Mouse (Mus musculus): ENCODE data around the gene Rorb. TPM values are rescaled to one million over a fixed set of nuclear protein-coding genes. Genes with fewer than 3 reads are reported as not detected.

Gene Rorb
- polyA plus RNA-seq, 1 experiment from 2014 or later = 0.01 TPM

DNA sequence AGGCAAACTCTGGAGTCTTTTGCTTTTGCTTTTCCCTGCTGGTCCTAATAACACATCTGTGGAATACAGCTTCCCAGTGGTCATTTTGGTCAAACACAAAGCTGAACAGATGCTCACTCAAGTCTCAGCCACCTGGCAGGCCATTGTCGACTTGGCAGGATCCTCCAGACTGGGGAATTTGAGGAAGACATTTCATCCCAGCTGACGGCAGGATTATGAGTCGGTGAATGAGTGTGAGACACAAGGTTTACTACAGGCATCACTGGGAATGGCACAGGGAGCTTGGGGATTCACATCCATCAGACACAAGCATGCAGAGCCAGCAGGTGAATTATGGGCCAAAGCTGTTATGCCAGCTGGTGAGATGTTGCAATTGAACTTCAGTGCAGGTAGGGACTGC lies 201.4 kb downstream of the Rorb start:
- no peak for ATAC-seq
- Histone ChIP-seq H3K4me3 (no peak overlapping the region), H3K9ac (no peak overlapping the region), H3K27me3 (replicated peaks) (no peaks in the 10 kb centered on the region), H3K9me3 (replicated peaks) (no peaks in the 10 kb centered on the region), H3K4me2 (no peak overlapping the region), H3K36me3 (no peaks in the 10 kb centered on the region), H3K27ac (no peak overlapping the region), H3K4me1 (no peaks in the 10 kb centered on the region)
- 69% methylated on average over 3 of the region's 3 CpGs for WGBS (ENCODE audit: insufficient replicate concordance)

DNA sequence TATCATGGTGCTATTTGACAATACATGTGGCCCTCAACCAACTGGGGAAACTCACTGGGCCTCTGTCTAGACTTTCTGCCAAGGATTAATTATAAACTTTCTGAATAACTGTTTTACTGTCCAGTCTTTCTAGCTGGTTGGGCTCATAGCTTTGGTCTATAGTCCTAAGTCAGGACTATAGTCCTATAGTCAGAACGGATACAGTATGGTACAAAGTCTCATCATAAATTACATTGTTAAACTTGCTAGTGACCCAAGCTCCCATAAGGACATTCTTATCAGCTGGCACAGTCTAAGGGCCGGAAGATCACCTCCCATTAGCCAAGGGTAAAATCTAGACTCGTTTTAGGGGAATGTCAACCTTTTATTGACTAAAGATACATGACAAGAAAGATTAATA lies 205.5 kb downstream of the Rorb start:
- Histone ChIP-seq H3K4me2 (no peak overlapping the region), H3K4me3 (no peak overlapping the region), H3K27me3 (replicated peaks) (no peaks in the 10 kb centered on the region), H3K27ac (no peak overlapping the region), H3K4me1 (no peaks in the 10 kb centered on the region), H3K9me3 (replicated peaks) (no peaks in the 10 kb centered on the region), H3K9ac (no peak overlapping the region), H3K36me3 (no peaks in the 10 kb centered on the region)
- 44% methylated on average over 3 of the region's 3 CpGs for WGBS (ENCODE audit: insufficient replicate concordance)
- no peak for ATAC-seq

DNA sequence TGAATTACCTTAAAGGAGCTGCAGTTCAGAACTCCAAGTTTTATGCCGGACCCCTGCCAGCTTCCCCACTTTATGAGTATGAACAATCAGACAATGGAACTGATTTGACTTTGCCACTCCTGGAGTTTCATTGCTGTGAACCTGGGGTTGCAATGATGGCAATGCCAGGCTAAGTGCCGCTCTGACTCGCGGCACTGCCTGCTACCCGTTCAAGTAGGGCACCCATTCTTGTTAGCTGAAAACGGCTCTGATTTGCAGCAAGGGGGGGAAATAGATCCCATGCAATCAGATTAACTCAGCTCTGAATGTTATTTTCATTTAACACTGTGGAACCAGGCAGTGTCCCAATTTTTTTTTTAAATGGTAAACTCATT lies 208.3 kb downstream of the Rorb start:
- H3K4me2 ChIP-seq = no peak overlapping the region

GRCm38 (mm10) chr19:18902041-18902693 lies 208.8 kb downstream of the Rorb start:
- H3K9me3 ChIP-seq (replicated peaks) = no peaks in the 10 kb centered on the region
- 81% methylated on average over 15 of the region's 15 CpGs for WGBS (ENCODE audit: insufficient replicate concordance)
- H3K27ac ChIP-seq = no peak overlapping the region
- H3K4me3 ChIP-seq = no peak overlapping the region
- H3K4me2 ChIP-seq = no peak overlapping the region
- H3K36me3 ChIP-seq = no peaks in the 10 kb centered on the region
- H3K27me3 ChIP-seq (replicated peaks) = no peaks in the 10 kb centered on the region
- no peak overlapping the region for H3K9ac ChIP-seq
- no peak for ATAC-seq
- H3K4me1 ChIP-seq = no peaks in the 10 kb centered on the region

More for the DNA sequence above, 208.3 kb downstream of the Rorb start:
- H3K27me3 ChIP-seq (replicated peaks) = no peaks in the 10 kb centered on the region
- no peaks in the 10 kb centered on the region for H3K4me1 ChIP-seq
- 77% methylated on average over 6 of the region's 6 CpGs for WGBS (ENCODE audit: insufficient replicate concordance)
- ATAC-seq = no peak
- no peak overlapping the region for H3K9ac ChIP-seq
- no peak overlapping the region for H3K4me3 ChIP-seq
- no peaks in the 10 kb centered on the region for H3K36me3 ChIP-seq
- no peaks in the 10 kb centered on the region for H3K9me3 ChIP-seq (replicated peaks)
- no peak overlapping the region for H3K27ac ChIP-seq

- no peak for ATAC-seq
- H3K9ac ChIP-seq = no peak overlapping the region
- H3K27me3 ChIP-seq (replicated peaks) = no peaks in the 10 kb centered on the region
- H3K27ac ChIP-seq = no peak overlapping the region
- no peaks in the 10 kb centered on the region for H3K4me1 ChIP-seq
- H3K4me2 ChIP-seq = no peak overlapping the region
- no peaks in the 10 kb centered on the region for H3K9me3 ChIP-seq (replicated peaks)
- no peaks in the 10 kb centered on the region for H3K36me3 ChIP-seq
- H3K4me3 ChIP-seq = no peak overlapping the region
These were observed 212.8 kb downstream of the Rorb start for GRCm38 (mm10) chr19:18898238-18898637.

DNA sequence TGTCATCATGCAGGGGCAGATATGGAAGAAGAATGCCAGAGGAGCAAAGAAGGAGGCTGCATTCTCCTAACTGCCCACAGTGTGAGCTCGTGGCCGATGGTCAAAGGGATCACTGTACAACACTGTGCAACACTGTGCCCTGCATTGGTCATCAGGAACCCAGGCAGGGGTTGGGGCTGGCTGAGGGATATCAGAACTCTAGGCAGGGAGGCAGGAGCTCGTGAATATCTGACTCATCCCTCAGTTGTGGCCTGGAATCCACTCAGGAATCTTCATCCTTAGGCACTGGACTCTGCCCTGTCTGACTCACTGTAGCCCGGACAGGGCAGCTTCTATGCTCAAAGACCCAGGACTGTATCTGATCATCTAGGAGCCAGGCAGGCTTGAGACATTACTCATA lies 220.8 kb downstream of the Rorb start:
- Histone ChIP-seq H3K36me3 (no peaks in the 10 kb centered on the region), H3K4me3 (no peak overlapping the region), H3K9ac (no peak overlapping the region), H3K4me2 (no peak overlapping the region), H3K27ac (no peak overlapping the region), H3K9me3 (replicated peaks) (no peaks in the 10 kb centered on the region), H3K4me1 (no peaks in the 10 kb centered on the region), H3K27me3 (replicated peaks) (no peaks in the 10 kb centered on the region; the same call in 1 of the 2 replicates)
- ATAC-seq = no peak
- WGBS (ENCODE audit: insufficient replicate concordance) = 50% methylated on average over 4 of the region's 4 CpGs

DNA sequence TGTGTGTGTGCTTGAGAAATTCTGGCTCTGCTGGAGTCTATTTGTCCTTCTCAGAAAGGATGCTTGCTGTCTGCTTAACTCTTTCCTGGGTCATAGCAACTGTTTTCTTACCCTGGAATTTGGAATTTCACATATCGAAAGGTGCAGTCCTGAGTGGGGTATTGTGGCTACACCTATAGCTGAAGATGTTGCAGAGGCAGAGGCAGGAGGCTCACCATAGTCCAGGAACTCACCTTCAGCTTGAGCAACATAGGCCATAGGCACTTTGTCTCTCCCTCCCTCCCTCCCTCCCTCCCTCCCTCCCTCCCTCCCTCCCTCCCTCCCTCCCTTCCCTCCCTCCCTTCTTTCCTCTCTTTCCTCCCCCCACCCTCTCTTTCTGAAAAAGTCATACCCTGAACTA lies 221.4 kb downstream of the Rorb start:
- WGBS (ENCODE audit: insufficient replicate concordance) = 65% methylated on average over 1 of the region's 1 CpGs

DNA sequence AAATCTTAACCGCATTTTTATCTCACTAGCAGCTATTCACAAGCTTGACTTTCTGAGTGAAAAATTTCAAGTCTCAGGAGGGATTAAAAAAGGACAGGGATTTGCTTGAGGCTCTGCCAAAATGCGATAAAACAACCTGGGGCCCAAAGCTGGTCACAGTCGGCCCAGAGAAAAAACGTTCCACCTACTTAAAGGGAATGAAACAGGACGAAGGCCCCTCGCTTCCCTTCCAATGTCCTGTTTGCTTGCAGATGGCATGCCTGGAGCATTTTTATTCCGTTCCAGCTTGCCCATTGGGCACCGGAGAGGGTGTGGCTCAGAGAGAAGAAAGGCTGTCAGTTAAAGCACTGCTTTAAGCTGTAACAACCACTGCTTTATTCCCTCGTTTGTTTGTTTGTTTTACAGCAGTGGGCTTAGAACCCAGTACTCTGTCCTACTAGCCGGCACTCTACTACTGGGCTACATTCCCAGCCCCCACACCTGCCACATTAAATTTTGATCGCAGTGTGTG lies 221.8 kb downstream of the Rorb start:
- H3K4me3 ChIP-seq = no peak overlapping the region
- H3K27me3 ChIP-seq (replicated peaks) = no peaks in the 10 kb centered on the region; the same call in 1 of the 2 replicates
- H3K9ac ChIP-seq = no peak overlapping the region
- WGBS (ENCODE audit: insufficient replicate concordance) = 26% methylated on average over 11 of the region's 11 CpGs
- no peak overlapping the region for H3K4me2 ChIP-seq
- no peak overlapping the region for H3K27ac ChIP-seq
- H3K4me1 ChIP-seq = no peaks in the 10 kb centered on the region
- H3K9me3 ChIP-seq (replicated peaks) = no peaks in the 10 kb centered on the region
- no peak for ATAC-seq
- H3K36me3 ChIP-seq = no peaks in the 10 kb centered on the region

More for the DNA sequence above, 221.4 kb downstream of the Rorb start:
- no peaks in the 10 kb centered on the region for H3K9me3 ChIP-seq (replicated peaks)
- ATAC-seq = no peak
- H3K9ac ChIP-seq = no peak overlapping the region
- H3K36me3 ChIP-seq = no peaks in the 10 kb centered on the region
- H3K4me1 ChIP-seq = no peaks in the 10 kb centered on the region
- no peaks in the 10 kb centered on the region; the same call in 1 of the 2 replicates for H3K27me3 ChIP-seq (replicated peaks)
- no peak overlapping the region for H3K4me2 ChIP-seq
- no peak overlapping the region for H3K27ac ChIP-seq
- H3K4me3 ChIP-seq = no peak overlapping the region

DNA sequence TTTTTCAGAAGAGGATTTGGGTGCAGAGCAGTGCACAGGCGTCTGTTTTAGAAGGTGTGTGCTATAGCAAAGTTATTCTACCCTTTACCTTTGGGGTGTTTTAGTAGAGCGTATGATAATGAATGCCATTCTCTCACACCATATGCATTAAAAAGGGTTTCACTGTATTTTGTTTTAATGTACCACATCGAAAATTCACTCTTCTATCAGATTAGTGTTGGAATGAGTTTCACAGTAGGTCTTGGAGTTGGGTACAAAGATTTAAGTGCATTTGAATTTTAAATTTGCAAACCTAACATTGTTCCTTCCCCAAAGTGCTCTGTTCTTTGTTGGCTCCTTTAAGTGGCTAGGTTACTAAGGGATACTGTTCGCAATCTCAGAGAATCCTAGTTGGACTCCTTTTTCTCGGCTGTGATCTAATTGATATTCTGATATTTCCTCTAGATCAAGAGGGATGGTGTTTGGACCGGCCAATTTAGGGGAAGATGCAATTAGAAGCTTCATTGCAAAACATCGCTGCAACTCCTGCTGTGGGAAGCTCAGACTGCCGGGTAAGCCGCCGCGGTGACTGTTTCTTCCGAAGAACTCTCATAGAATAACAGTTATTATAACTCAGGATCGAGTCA lies 222.4 kb downstream of the Rorb start:
- no peaks in the 10 kb centered on the region for H3K36me3 ChIP-seq
- no peaks in the 10 kb centered on the region for H3K4me1 ChIP-seq
- H3K27me3 ChIP-seq (replicated peaks) = no peaks in the 10 kb centered on the region; the same call in 1 of the 2 replicates
- no peak for ATAC-seq
- no peak overlapping the region for H3K27ac ChIP-seq
- H3K4me3 ChIP-seq = no peak overlapping the region
- H3K9ac ChIP-seq = no peak overlapping the region
- no peak overlapping the region for H3K4me2 ChIP-seq
- H3K9me3 ChIP-seq (replicated peaks) = no peaks in the 10 kb centered on the region
- 44% methylated on average over 13 of the region's 13 CpGs for WGBS (ENCODE audit: insufficient replicate concordance)

DNA sequence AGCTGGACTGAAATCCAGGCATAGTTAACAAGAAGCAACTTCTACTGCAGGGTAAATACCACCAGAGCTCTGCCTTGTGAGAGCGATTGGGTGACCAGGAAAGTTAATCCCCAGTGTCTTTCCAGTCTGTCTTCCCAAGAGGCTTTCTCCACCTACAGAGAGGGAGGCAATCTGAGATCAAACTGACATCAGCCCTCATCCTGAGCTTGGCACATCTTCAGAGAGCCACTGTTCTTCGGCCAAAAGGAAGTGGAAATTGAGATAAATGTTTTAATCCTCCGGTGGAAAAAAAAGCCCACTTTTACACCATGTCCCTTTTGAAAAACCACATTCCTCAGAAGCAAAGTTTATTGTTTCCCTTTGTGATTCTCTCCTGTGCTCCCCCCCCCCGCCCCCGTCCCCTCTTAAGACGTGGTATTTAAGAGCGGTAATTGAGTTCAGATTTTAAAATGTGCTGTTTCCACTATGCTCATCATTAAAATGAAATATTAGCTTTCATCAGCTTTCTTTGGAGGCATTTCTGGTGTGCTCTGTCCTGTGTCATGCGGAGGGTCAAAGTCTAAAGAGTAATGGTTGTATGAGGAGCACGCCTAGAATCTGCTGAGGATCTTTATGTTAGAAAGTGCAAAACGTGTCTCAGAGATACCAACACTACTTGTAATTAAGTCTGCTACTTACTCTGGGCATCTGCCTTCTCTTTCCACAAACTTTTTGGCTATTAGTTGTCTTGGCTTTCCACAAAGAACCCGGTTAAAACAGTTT lies 223.2 kb downstream of the Rorb start:
- Histone ChIP-seq H3K36me3 (no peaks in the 10 kb centered on the region), H3K9me3 (replicated peaks) (no peaks in the 10 kb centered on the region), H3K27ac (no peak overlapping the region), H3K27me3 (replicated peaks) (no peaks in the 10 kb centered on the region; the same call in 1 of the 2 replicates), H3K4me1 (no peaks in the 10 kb centered on the region), H3K4me3 (no peak overlapping the region), H3K9ac (no peak overlapping the region), H3K4me2 (no peak overlapping the region)
- ATAC-seq = no peak
- WGBS (ENCODE audit: insufficient replicate concordance) = 53% methylated on average over 11 of the region's 11 CpGs

DNA sequence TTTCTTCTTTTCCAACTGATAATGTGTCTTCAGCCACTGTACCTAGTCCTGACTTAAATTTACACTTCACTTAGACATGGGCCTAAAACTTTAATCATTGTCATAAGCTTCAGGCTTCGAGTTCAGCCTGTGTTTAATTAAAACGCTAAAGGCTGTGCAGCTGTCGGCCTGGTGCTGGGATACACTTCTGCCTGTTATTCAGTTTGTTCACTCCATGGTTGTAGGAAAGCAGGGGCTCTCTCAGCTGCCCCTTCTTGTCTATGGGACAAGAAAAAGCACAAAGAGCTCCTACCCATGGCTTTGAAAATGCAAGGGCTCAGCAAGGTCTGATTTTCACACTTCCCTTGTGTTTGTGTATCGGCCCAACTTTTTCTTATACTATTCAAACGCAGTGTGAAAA lies 229.8 kb downstream of the Rorb start:
- WGBS (ENCODE audit: insufficient replicate concordance) = 67% methylated on average over 5 of the region's 5 CpGs

More for the DNA sequence above, 229.8 kb downstream of the Rorb start:
- no peaks in the 10 kb centered on the region for H3K4me1 ChIP-seq
- no peak overlapping the region for H3K9ac ChIP-seq
- H3K36me3 ChIP-seq = no peaks in the 10 kb centered on the region
- no peak for ATAC-seq
- no peaks in the 10 kb centered on the region for H3K9me3 ChIP-seq (replicated peaks)
- H3K4me3 ChIP-seq = no peak overlapping the region
- no peak overlapping the region for H3K4me2 ChIP-seq
- no peak overlapping the region for H3K27ac ChIP-seq
- no peaks in the 10 kb centered on the region for H3K27me3 ChIP-seq (replicated peaks)

Data from liver, embryonic 12.5 days (tissue).